Mouse (Mus musculus): ENCODE data around the gene Maff. TPM values are rescaled to one million over a fixed set of nuclear protein-coding genes. Genes with fewer than 3 reads are reported as not detected.

The Maff gene
- total RNA-seq, 1 experiment from 2014 or later: 3.4 TPM

Other genes with a start within 250 kb of the Maff start
- 31.8 and 32.7 TPM in 2 replicates for gene Micall1, start 237.7 kb upstream of the Maff start, total RNA-seq (2017)
- 27.9 and 42.8 TPM in 2 replicates for gene Polr2f, start 205.6 kb upstream of the Maff start, total RNA-seq (2017)
- 0.12 and 0.49 TPM in 2 replicates for gene 1700088E04Rik, start 205.4 kb upstream of the Maff start, total RNA-seq (2017)
- not detected in 2 replicates for gene Sox10, start 181.4 kb upstream of the Maff start, total RNA-seq (2017)
- gene Pick1, start 117.4 kb upstream of the Maff start, total RNA-seq (2017): 16.1 and 16.2 TPM in 2 replicates
- gene Gm49486, start 117.2 kb upstream of the Maff start, total RNA-seq (2017): 1.0 and 1.1 TPM in 2 replicates
- not detected in 2 replicates for gene Slc16a8, start 91.9 kb upstream of the Maff start, total RNA-seq (2017)
- gene Baiap2l2, start 61.1 kb upstream of the Maff start, total RNA-seq (2017): not detected in 2 replicates
- 3.4 and 5.5 TPM in 2 replicates for gene Pla2g6, start 18.2 kb upstream of the Maff start, total RNA-seq (2017)
- gene Tmem184b, start 56.9 kb downstream of the Maff start, total RNA-seq (2017): 22.8 and 29.3 TPM in 2 replicates
- gene Csnk1e, start 108.9 kb downstream of the Maff start, total RNA-seq (2017): 83.1 and 92.8 TPM in 2 replicates
- not detected in 2 replicates for gene Kcnj4, start 158.6 kb downstream of the Maff start, total RNA-seq (2017)
- gene Kdelr3, start 169.8 kb downstream of the Maff start, total RNA-seq (2017): not detected in 2 replicates
- gene Ddx17, start 200.1 kb downstream of the Maff start, total RNA-seq (2017): 371 and 386 TPM in 2 replicates